Mouse (Mus musculus): ENCODE results near the gene Cela3b. TPM values are rescaled to one million over a fixed set of nuclear protein-coding genes. Genes with fewer than 3 reads are reported as not detected.

Cela3b gene
- polyA plus RNA-seq, 1 experiment: not detected

DNA sequence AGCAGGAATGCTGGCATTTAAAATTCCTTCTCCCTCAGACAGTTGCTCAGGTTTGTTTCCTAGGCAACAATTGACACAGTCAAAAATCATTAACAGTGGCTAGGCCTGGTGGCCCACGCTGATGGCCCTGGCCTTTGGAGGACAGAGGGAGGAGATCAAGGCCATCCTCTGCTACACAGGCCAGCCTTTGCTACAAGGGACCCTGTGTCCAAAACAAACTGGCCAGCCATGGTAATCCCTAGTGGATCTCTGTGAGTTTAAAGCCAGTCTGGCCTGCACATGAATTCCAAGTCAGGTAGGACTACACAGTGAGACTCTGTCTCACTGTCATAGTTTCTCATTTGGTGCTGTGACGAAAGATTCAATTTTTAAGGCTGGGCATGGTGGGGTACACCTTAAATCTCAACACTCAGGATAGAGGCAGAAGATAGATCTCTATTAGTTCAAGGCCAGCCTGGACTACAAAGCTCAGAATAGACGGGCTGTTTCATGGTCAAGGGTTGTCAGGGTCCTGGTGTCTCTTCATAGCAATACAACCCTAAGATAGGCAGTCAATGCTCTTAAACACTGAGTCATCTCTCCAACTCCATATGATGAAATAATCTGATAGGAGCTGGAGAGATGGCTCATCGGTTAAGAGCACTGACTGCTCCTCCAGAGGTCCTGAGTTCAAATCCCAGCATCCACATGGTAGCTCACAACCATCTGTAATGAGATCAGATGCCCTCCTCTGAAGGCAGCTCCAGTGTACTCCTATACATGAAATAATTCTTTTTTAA is 52.6 kb downstream of the Cela3b start:
- no peaks in the 10 kb centered on the region for H3K27me3 ChIP-seq (ENCODE audit: control insufficient read depth, insufficient read depth, insufficient read length)
- TF ChIP-seq USF1 (IDR thresholded peaks at IDR 0.05; ENCODE audit: low read depth) (no peak), MYOD1 (IDR thresholded peaks at IDR 0.05; ENCODE audit: control insufficient read depth, insufficient read length, low read depth) (no peak), MYOG (IDR thresholded peaks at IDR 0.05; ENCODE audit: control insufficient read depth, extremely low read depth, insufficient read length) (no peak), CTCF (IDR thresholded peaks at IDR 0.05; ENCODE audit: control insufficient read depth, insufficient read depth, insufficient read length) (no peak), MAX (IDR thresholded peaks at IDR 0.05) (no peak), CEBPB (IDR thresholded peaks at IDR 0.05; ENCODE audit: low read depth) (no peak), FOSL1 (IDR thresholded peaks at IDR 0.05; ENCODE audit: insufficient read depth, low read length, poor library complexity, severe bottlenecking) (no peak)
- peaks cover 11% of the 10 kb centered on the region for H3K79me2 ChIP-seq (ENCODE audit: control insufficient read depth, insufficient read depth)
- peaks cover 5% of the 10 kb centered on the region for H3K79me3 ChIP-seq (ENCODE audit: low read depth)
- H3K4me3 ChIP-seq (ENCODE audit: insufficient read depth, poor library complexity, severe bottlenecking): no peak overlapping the region
- H3ac ChIP-seq (ENCODE audit: control insufficient read depth, insufficient read length, low read depth): no peak overlapping the region
- peaks cover 2% of the 10 kb centered on the region for H3K36me3 ChIP-seq (ENCODE audit: control insufficient read depth, insufficient read depth)

DNA sequence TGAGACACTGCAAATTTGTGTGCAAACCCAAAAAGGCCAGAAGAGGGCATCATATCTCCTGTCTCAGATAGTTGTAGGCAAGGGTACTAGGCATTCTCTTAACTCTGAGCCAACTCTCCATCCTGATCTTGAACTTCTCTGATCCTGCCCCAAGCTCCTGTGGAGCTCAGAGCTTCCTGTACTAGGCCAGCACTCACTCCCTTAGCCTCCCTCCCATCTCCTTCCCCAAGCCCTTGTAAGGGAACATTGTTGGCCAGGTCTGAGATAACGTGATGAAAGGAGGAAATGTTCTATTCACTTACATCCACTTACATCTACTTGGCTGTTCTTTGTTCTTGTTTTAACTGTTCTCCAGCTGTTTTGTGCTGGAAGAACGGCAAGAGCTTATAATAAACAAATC is 53.6 kb downstream of the Cela3b start:
- no peak overlapping the region for H3K4me3 ChIP-seq (ENCODE audit: insufficient read depth, poor library complexity, severe bottlenecking)
- no peak overlapping the region for H3ac ChIP-seq (ENCODE audit: control insufficient read depth, insufficient read length, low read depth)
- peaks cover 11% of the 10 kb centered on the region for H3K79me2 ChIP-seq (ENCODE audit: control insufficient read depth, insufficient read depth)
- peaks cover 5% of the 10 kb centered on the region for H3K79me3 ChIP-seq (ENCODE audit: low read depth)
- peaks cover 2% of the 10 kb centered on the region for H3K36me3 ChIP-seq (ENCODE audit: control insufficient read depth, insufficient read depth)
- TF ChIP-seq CEBPB (IDR thresholded peaks at IDR 0.05; ENCODE audit: low read depth): no peak
- no peak for TF ChIP-seq CTCF (IDR thresholded peaks at IDR 0.05; ENCODE audit: control insufficient read depth, insufficient read depth, insufficient read length)
- no peak for TF ChIP-seq MYOG (IDR thresholded peaks at IDR 0.05; ENCODE audit: control insufficient read depth, extremely low read depth, insufficient read length)
- TF ChIP-seq MYOD1 (IDR thresholded peaks at IDR 0.05; ENCODE audit: control insufficient read depth, insufficient read length, low read depth): no peak
- no peak for TF ChIP-seq USF1 (IDR thresholded peaks at IDR 0.05; ENCODE audit: low read depth)
- no peak for TF ChIP-seq FOSL1 (IDR thresholded peaks at IDR 0.05; ENCODE audit: insufficient read depth, low read length, poor library complexity, severe bottlenecking)
- no peaks in the 10 kb centered on the region for H3K27me3 ChIP-seq (ENCODE audit: control insufficient read depth, insufficient read depth, insufficient read length)

DNA sequence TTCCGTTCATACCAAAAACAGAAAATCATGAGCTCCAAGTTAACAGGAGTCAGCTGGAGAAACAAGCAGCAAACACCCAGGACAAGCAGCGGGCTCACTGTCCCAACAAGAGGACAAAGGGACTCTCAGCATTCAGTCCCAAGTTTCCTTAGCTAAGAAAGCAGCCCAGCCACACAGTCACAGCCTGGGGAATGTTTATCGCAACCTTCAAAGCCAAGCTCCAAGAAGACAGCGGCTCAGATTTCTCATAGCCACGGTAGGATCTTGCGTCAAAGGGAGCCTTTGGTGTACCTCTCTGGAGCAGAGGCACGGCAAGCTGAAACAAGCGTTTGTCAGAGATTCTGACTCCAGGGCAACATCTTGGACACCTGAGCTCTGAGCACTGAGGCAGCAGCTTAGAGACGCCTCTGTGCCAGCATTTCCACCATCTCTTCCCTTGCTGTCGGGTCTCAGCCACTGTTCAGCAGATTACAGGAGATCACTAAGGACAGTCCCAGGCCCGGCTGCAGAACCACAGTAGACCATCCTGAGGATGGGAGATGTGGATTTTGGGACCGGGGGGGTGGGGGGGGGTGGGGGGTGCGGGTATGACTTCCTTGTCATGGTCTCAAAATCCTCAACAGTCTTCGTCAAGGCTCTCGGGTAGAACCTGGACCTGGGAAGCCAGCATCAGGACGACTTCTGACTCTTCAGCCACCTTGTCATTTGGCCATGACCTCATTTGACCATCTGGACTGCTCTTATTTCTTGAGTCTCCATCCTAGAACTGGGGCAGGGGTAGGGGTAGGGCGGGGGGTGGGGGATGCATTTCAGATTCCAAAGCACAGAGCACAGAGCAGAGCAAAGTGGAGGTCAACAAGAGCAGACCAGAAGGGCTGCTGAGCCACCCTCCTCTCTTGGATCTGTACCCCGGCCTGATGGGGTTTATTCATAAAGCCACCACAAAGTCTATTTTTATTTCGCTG is 54.7 kb downstream of the Cela3b start:
- Histone ChIP-seq H3K27me3 (ENCODE audit: control insufficient read depth, insufficient read depth, insufficient read length) (no peaks in the 10 kb centered on the region), H3ac (ENCODE audit: control insufficient read depth, insufficient read length, low read depth) (no peak overlapping the region), H3K4me3 (ENCODE audit: insufficient read depth, poor library complexity, severe bottlenecking) (no peak overlapping the region), H3K79me2 (ENCODE audit: control insufficient read depth, insufficient read depth) (peaks cover 3% of the 10 kb centered on the region), H3K79me3 (ENCODE audit: low read depth) (no peaks in the 10 kb centered on the region), H3K36me3 (ENCODE audit: control insufficient read depth, insufficient read depth) (no peaks in the 10 kb centered on the region)
- TF ChIP-seq USF1 (IDR thresholded peaks at IDR 0.05; ENCODE audit: low read depth): no peak
- no peak for TF ChIP-seq MYOG (IDR thresholded peaks at IDR 0.05; ENCODE audit: control insufficient read depth, extremely low read depth, insufficient read length)
- TF ChIP-seq CTCF (IDR thresholded peaks at IDR 0.05; ENCODE audit: control insufficient read depth, insufficient read depth, insufficient read length): no peak
- TF ChIP-seq MAX (IDR thresholded peaks at IDR 0.05): no peak
- no peak for TF ChIP-seq MYOD1 (IDR thresholded peaks at IDR 0.05; ENCODE audit: control insufficient read depth, insufficient read length, low read depth)
- no peak for TF ChIP-seq FOSL1 (IDR thresholded peaks at IDR 0.05; ENCODE audit: insufficient read depth, low read length, poor library complexity, severe bottlenecking)
- no peak for TF ChIP-seq CEBPB (IDR thresholded peaks at IDR 0.05; ENCODE audit: low read depth)

DNA sequence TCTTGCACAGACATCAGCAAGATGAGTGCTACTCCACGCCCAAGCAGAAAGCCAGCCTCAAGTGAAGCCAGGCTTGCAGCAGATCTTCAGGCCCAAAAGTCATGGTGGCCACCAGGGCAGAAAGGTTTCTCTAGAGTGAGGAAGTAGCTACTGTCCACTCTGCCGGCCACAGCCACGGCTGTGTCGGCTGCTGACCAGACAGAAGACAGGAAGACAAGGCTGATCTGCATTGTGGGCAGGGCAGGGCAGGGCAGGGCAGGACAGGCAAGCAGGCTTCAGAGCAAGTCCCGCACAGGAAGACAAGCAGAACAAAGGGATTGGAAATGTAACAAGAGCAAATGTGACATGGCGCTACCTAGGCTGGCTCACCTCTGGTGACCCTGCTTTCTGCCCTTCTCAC is 56.6 kb downstream of the Cela3b start:
- TF ChIP-seq MYOD1 (IDR thresholded peaks at IDR 0.05; ENCODE audit: control insufficient read depth, insufficient read length, low read depth) (no peak), CEBPB (IDR thresholded peaks at IDR 0.05; ENCODE audit: low read depth) (no peak), MYOG (IDR thresholded peaks at IDR 0.05; ENCODE audit: control insufficient read depth, extremely low read depth, insufficient read length) (no peak), FOSL1 (IDR thresholded peaks at IDR 0.05; ENCODE audit: insufficient read depth, low read length, poor library complexity, severe bottlenecking) (no peak), MAX (IDR thresholded peaks at IDR 0.05) (no peak), CTCF (IDR thresholded peaks at IDR 0.05; ENCODE audit: control insufficient read depth, insufficient read depth, insufficient read length) (no peak), USF1 (IDR thresholded peaks at IDR 0.05; ENCODE audit: low read depth) (no peak)
- no peak overlapping the region for H3K4me3 ChIP-seq (ENCODE audit: insufficient read depth, poor library complexity, severe bottlenecking)
- H3K27me3 ChIP-seq (ENCODE audit: control insufficient read depth, insufficient read depth, insufficient read length): no peaks in the 10 kb centered on the region
- no peaks in the 10 kb centered on the region for H3K36me3 ChIP-seq (ENCODE audit: control insufficient read depth, insufficient read depth)
- no peaks in the 10 kb centered on the region for H3K79me3 ChIP-seq (ENCODE audit: low read depth)
- H3ac ChIP-seq (ENCODE audit: control insufficient read depth, insufficient read length, low read depth): no peak overlapping the region
- H3K79me2 ChIP-seq (ENCODE audit: control insufficient read depth, insufficient read depth): no peaks in the 10 kb centered on the region
